ENCODE assay signal across 12 mouse cellular contexts in genomic region chr2:169743294-169743693, GRCm38 (mm10).
"Had no signal": no experiment of that assay in that cellular context is flagged by ENCODE, and none has a peak within 500 bp of the region (broad histone marks: within the 10 kb centered on the region; RNA-seq: fewer than 3 reads in every experiment).

No protein-coding gene starts in this region.

- H3K4me2 ChIP-seq: liver, embryonic 11.5 days; liver, embryonic 15.5 days; midbrain, embryonic 13.5 days had no signal

- H3K36me3 ChIP-seq: liver, embryonic 15.5 days; midbrain, embryonic 13.5 days had no signal

- H3K27me3 ChIP-seq: liver, embryonic 15.5 days; midbrain, embryonic 13.5 days had no signal

- H3K9ac ChIP-seq: liver, embryonic 15.5 days; midbrain, embryonic 13.5 days had no signal

- H3K4me1 ChIP-seq: midbrain, embryonic 13.5 days had no signal

- H3K9me3 ChIP-seq: limb, embryonic 10.5 days; liver, embryonic 15.5 days; midbrain, embryonic 13.5 days had no signal

- H3K27ac ChIP-seq: layer of hippocampus, adult 2 months; limb, embryonic 10.5 days; liver, embryonic 15.5 days; midbrain, embryonic 13.5 days; stomach, postnatal 0 days had no signal

- ATAC-seq: lung, postnatal 0 days; midbrain, embryonic 13.5 days had no signal

- H3K4me3 ChIP-seq: layer of hippocampus, adult 2 months; limb, embryonic 10.5 days; liver, embryonic 15.5 days; midbrain, embryonic 13.5 days had no signal

- DNase-seq: kidney, adult 8-10 months; kidney, postnatal 25 days; lung, adult 2 months; lung, postnatal 36 days; thymus, postnatal 4 days had no signal
